Mouse (Mus musculus): ENCODE data around the gene Cmah.

Cmah gene

GRCm38 (mm10) chr13:24513717-24514116 is 186.5 kb downstream of the Cmah start:
- no peak for DNase-seq (ENCODE audit: low spot score in 2 of 2)

- DNase-seq (ENCODE audit: low spot score in 2 of 2): no peak
These were observed 188.0 kb downstream of the Cmah start for GRCm38 (mm10) chr13:24515101-24515675.

GRCm38 (mm10) chr13:24517757-24518156 is 190.6 kb downstream of the Cmah start:
- DNase-seq (ENCODE audit: low spot score in 2 of 2): no peak

GRCm38 (mm10) chr13:24518887-24519286 is 191.7 kb downstream of the Cmah start:
- peak in 1 of 2 experiments; percentile 37 for DNase-seq (ENCODE audit: low spot score in 2 of 2)

- no peak for DNase-seq (ENCODE audit: low spot score in 2 of 2)
These were observed 192.9 kb downstream of the Cmah start for GRCm38 (mm10) chr13:24519976-24520647.

GRCm38 (mm10) chr13:24520796-24521195 is 193.6 kb downstream of the Cmah start:
- DNase-seq (ENCODE audit: low spot score in 2 of 2): no peak

GRCm38 (mm10) chr13:24521446-24522342 is 194.5 kb downstream of the Cmah start:
- DNase-seq (ENCODE audit: low spot score in 2 of 2): peak; percentile 80 to 82

- DNase-seq (ENCODE audit: low spot score in 2 of 2): no peak
These were observed 195.2 kb downstream of the Cmah start for GRCm38 (mm10) chr13:24522343-24522837.

- DNase-seq (ENCODE audit: low spot score in 2 of 2): no peak
These were observed 196.5 kb downstream of the Cmah start for GRCm38 (mm10) chr13:24523587-24524221.

GRCm38 (mm10) chr13:24524468-24524867 is 197.3 kb downstream of the Cmah start:
- DNase-seq (ENCODE audit: low spot score in 2 of 2): no peak

- no peak for DNase-seq (ENCODE audit: low spot score in 2 of 2)
These were observed 198.3 kb downstream of the Cmah start for GRCm38 (mm10) chr13:24525551-24525950.

GRCm38 (mm10) chr13:24526916-24527315 is 199.7 kb downstream of the Cmah start:
- no peak for DNase-seq (ENCODE audit: low spot score in 2 of 2)
